Mouse (Mus musculus): ENCODE data around the gene Fbxo48. TPM values are rescaled to one million over a fixed set of nuclear protein-coding genes. Genes with fewer than 3 reads are reported as not detected.

The Fbxo48 gene
- polyA plus RNA-seq, 1 experiment from 2014 or later: 1.3 TPM

DNA sequence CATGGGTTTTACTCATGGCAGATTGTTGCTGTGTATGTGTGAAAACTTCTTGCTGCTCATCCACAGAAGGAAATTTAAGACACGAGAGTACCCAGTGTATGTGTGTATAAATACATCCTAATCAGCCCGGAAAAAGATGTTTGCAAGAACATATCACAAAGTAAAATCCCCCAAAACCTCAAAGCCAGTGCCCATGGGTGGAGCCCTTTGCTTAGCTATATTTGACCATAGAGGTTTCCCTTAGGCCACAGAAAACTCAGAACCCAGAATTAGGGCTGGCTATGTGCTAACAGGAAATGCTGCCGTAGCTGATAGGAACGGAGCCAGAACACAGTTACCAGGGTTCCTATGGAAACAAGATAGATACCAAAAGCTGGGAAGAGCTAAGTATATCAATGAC lies 25.8 kb downstream of the Fbxo48 start:
- H3K4me2 ChIP-seq: no peak overlapping the region
- H3K4me3 ChIP-seq: no peak overlapping the region
- WGBS: 70% methylated on average over 4 of the region's 4 CpGs
- no peaks in the 10 kb centered on the region for H3K9me3 ChIP-seq
- H3K27me3 ChIP-seq: no peaks in the 10 kb centered on the region
- no peak overlapping the region for H3K27ac ChIP-seq
- no peak for ATAC-seq (ENCODE audit: insufficient number of reproducible peaks, low FRiP score, low TSS enrichment, low read depth)
- no peaks in the 10 kb centered on the region for H3K36me3 ChIP-seq
- no peak overlapping the region for H3K9ac ChIP-seq
- H3K4me1 ChIP-seq: no peaks in the 10 kb centered on the region

DNA sequence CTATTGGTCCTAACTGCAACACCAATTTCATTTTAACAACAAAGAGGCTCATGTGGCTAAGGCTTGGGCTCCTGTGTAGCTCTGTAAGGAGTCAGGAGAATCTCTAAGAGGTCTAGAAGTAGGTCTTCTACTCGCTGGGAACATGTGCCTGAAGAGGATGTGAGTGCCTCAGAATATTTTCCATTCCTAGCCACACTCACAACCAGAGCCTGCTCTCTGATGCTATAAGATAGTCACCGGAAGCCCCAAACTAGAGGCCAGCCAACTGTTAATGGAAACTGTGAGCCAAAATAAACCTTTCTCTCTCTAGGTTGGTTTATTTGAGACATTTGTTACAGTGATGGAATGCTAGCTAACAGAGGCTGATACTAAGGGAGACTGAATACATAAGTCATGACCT lies 26.4 kb downstream of the Fbxo48 start:
- H3K4me1 ChIP-seq: no peaks in the 10 kb centered on the region
- H3K27ac ChIP-seq: no peak overlapping the region
- no peak overlapping the region for H3K4me2 ChIP-seq
- H3K9me3 ChIP-seq: no peaks in the 10 kb centered on the region
- H3K4me3 ChIP-seq: no peak overlapping the region
- ATAC-seq (ENCODE audit: insufficient number of reproducible peaks, low FRiP score, low TSS enrichment, low read depth): no peak
- WGBS: 58% methylated on average over 2 of the region's 2 CpGs
- H3K27me3 ChIP-seq: no peaks in the 10 kb centered on the region
- H3K9ac ChIP-seq: no peak overlapping the region
- H3K36me3 ChIP-seq: no peaks in the 10 kb centered on the region

DNA sequence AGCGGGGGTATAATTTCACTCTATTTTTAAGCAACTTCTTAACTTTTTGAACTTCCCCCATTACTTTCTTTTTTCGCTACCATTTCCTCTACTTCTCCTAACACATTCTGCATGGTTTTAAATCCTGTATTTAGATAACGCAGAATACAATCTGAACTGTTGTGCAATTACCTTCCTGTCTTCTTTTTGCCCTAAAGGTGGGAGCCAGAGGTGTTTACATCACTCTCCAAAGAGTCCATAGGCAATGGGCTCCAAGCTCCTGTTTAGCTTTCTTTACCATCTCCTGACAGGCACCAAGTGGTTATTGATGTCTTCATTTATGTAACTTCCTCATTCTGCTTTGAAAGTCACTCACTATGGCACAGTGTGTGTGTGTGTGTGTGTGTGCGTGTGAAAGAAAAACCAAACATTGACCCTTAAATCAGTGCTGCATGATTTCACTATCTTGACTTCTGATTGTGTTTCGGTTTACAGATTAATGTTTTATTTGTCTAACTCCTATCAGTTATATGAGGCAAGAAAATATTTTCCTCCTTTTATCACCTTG lies 27.1 kb downstream of the Fbxo48 start:
- H3K4me3 ChIP-seq: no peak overlapping the region
- H3K4me1 ChIP-seq: no peaks in the 10 kb centered on the region
- 83% methylated on average over 5 of the region's 5 CpGs for WGBS
- no peaks in the 10 kb centered on the region for H3K36me3 ChIP-seq
- H3K27me3 ChIP-seq: no peaks in the 10 kb centered on the region
- H3K27ac ChIP-seq: no peak overlapping the region
- H3K9me3 ChIP-seq: no peaks in the 10 kb centered on the region
- no peak overlapping the region for H3K9ac ChIP-seq
- no peak overlapping the region for H3K4me2 ChIP-seq
- ATAC-seq (ENCODE audit: insufficient number of reproducible peaks, low FRiP score, low TSS enrichment, low read depth): no peak

DNA sequence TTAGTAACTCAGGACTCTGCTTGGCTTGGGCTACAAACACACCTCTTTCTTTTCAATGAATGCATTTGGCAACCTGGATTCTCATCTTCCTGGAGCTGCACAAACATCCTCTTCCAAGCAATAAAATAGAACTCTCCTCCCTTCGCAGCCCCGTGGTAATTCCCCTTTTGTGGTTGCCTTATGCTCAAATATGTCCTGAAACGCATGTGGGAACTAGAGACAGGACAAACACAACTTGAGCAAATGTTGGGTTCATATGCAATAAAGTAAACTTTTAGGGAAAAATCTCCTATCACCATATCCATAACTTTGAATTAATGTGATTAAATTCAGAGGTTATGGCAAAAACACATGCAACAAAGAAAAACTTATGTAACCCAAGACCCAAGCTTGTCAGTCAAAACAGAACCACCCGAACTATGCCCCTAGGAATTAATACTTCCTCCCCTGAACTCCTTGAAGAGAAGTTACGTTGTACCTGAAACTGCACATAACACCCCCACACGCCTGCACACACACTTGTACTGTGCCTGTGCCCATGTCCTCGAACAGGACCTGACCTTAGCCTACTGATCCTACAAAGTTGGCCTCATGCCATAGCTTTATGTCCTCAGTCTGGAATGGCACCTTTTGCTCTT lies 35.5 kb downstream of the Fbxo48 start:
- Histone ChIP-seq H3K9me3 (no peaks in the 10 kb centered on the region), H3K4me3 (no peak overlapping the region), H3K36me3 (no peaks in the 10 kb centered on the region), H3K4me2 (no peak overlapping the region), H3K9ac (no peak overlapping the region), H3K27ac (no peak overlapping the region), H3K4me1 (no peaks in the 10 kb centered on the region), H3K27me3 (no peaks in the 10 kb centered on the region)
- no peak for ATAC-seq (ENCODE audit: insufficient number of reproducible peaks, low FRiP score, low TSS enrichment, low read depth)
- WGBS: 63% methylated on average over 7 of the region's 7 CpGs

DNA sequence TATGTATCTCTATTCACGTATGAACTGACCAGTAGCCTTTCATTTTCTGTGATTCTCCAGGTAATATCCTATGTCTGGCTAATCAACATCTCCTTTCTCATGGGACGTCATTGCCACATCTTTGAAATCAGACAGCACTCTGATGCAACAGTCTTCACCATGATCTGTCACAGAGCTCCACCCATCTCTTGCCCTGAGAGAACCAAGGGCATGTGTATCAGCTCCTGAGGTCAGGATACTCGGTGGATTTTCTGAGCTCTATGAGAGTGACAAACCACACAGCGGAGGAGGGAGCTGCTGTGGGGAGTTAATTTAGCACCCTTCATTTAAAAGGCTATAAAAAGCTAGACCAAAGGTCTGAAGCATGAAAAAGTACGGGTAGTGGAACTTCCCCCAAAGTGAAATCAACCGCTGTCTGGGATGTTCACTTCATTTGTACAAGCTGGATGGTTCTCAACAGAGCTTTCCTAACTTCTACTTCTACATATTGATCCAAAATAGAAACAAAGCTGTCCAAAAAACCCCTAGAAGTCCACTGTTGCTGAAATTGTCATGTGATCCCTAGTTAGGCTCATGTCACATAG lies 36.7 kb downstream of the Fbxo48 start:
- H3K9me3 ChIP-seq: no peaks in the 10 kb centered on the region
- no peaks in the 10 kb centered on the region for H3K27me3 ChIP-seq
- H3K36me3 ChIP-seq: no peaks in the 10 kb centered on the region
- no peak overlapping the region for H3K9ac ChIP-seq
- H3K4me1 ChIP-seq: no peaks in the 10 kb centered on the region
- H3K4me2 ChIP-seq: no peak overlapping the region
- no peak overlapping the region for H3K4me3 ChIP-seq
- H3K27ac ChIP-seq: no peak overlapping the region
- 56% methylated on average over 6 of the region's 6 CpGs for WGBS
- no peak for ATAC-seq (ENCODE audit: insufficient number of reproducible peaks, low FRiP score, low TSS enrichment, low read depth)

DNA sequence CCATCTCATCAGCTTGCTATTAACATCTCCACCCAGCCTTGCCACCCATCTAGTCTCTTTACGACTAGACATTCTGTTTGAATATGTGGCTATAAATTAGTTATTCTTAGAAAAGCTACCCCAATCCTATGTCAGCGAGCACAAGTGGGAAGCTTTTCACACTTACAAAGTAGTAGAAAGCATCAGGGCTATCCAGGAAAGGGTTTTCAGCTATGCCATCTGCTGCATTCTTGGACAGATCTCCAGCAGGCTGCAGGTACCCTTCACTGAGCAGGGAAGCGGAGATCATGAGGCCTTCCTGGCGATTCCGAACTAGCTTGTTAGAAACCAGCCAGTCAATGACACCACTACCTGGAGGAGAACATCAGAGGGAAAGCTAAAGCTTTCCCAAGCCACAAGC lies 38.7 kb downstream of the Fbxo48 start:
- H3K27me3 ChIP-seq: no peaks in the 10 kb centered on the region
- ATAC-seq (ENCODE audit: insufficient number of reproducible peaks, low FRiP score, low TSS enrichment, low read depth): no peak
- H3K27ac ChIP-seq: no peak overlapping the region
- H3K36me3 ChIP-seq: no peaks in the 10 kb centered on the region
- H3K4me2 ChIP-seq: no peak overlapping the region
- no peak overlapping the region for H3K9ac ChIP-seq
- H3K4me3 ChIP-seq: no peak overlapping the region
- H3K4me1 ChIP-seq: no peaks in the 10 kb centered on the region
- 78% methylated on average over 5 of the region's 5 CpGs for WGBS
- H3K9me3 ChIP-seq: no peaks in the 10 kb centered on the region

DNA sequence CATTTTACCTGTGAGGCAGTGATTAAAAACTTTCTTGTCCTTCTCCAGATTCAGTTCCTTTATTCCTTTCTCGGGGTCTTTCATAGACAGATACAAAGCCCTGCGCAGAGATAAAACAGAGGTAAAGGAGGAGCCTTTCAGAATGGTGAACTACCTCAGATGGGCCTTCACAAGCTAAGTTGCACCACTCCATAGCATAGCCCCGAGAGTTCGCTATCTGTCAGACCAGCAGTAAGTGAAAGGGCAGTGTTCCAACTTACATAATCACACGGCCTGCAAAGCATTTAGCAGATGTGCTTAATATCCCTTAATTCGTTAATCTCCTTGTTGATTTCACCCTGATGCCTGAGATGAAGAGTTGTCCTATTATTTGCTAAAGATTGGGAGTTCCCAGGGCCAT lies 41.7 kb downstream of the Fbxo48 start:
- H3K9ac ChIP-seq: no peak overlapping the region
- 78% methylated on average over 6 of the region's 6 CpGs for WGBS
- no peak overlapping the region for H3K27ac ChIP-seq
- no peak for ATAC-seq (ENCODE audit: insufficient number of reproducible peaks, low FRiP score, low TSS enrichment, low read depth)
- no peaks in the 10 kb centered on the region for H3K36me3 ChIP-seq
- no peaks in the 10 kb centered on the region for H3K27me3 ChIP-seq
- H3K4me3 ChIP-seq: no peak overlapping the region
- no peak overlapping the region for H3K4me2 ChIP-seq
- H3K4me1 ChIP-seq: no peaks in the 10 kb centered on the region
- no peaks in the 10 kb centered on the region for H3K9me3 ChIP-seq

DNA sequence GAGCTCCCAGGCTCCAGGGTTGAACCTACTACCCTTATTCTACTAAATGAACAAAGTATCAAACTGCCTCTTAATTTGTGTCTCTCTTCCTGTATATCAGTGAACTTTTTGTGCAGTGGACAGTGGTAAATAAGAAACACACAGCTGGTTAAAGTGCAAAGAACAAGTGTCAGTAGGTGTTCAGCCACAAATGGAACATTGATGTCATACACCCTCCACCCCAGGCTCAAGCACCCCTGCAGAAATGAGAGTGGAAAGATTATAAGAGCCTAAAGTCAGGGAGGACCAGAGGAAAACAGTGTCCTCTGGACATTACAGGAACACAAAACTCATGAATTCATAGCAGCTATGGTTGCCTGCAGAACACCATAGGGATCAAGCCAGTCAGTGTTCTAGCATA lies 45.6 kb downstream of the Fbxo48 start:
- Histone ChIP-seq H3K9ac (no peak overlapping the region), H3K27me3 (no peaks in the 10 kb centered on the region), H3K4me2 (no peak overlapping the region), H3K9me3 (no peaks in the 10 kb centered on the region), H3K27ac (no peak overlapping the region), H3K4me1 (no peaks in the 10 kb centered on the region), H3K36me3 (no peaks in the 10 kb centered on the region), H3K4me3 (no peak overlapping the region)
- ATAC-seq (ENCODE audit: insufficient number of reproducible peaks, low FRiP score, low TSS enrichment, low read depth): no peak

DNA sequence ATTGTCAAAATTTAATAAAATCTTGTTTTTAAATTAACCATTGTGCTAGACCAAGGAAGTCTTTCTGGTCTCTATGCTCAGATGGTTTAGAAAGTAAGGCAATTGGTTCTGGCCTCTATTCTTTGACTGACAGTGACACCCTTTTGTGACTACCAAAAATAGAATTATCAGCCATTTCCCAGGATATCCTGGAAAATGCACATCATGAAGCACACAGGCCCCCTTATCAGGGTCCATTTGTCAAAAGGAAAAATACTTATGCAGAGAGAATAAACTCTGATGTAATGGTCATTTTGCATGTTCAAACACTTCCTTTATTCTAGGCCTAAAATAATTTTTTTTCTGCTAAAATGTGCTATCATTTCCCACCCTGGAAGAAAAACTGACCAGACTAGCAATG lies 46.3 kb downstream of the Fbxo48 start:
- no peaks in the 10 kb centered on the region for H3K4me1 ChIP-seq
- H3K4me2 ChIP-seq: no peak overlapping the region
- H3K4me3 ChIP-seq: no peak overlapping the region
- H3K27me3 ChIP-seq: no peaks in the 10 kb centered on the region
- no peak overlapping the region for H3K9ac ChIP-seq
- no peaks in the 10 kb centered on the region for H3K36me3 ChIP-seq
- no peaks in the 10 kb centered on the region for H3K9me3 ChIP-seq
- H3K27ac ChIP-seq: no peak overlapping the region
- ATAC-seq (ENCODE audit: insufficient number of reproducible peaks, low FRiP score, low TSS enrichment, low read depth): no peak

DNA sequence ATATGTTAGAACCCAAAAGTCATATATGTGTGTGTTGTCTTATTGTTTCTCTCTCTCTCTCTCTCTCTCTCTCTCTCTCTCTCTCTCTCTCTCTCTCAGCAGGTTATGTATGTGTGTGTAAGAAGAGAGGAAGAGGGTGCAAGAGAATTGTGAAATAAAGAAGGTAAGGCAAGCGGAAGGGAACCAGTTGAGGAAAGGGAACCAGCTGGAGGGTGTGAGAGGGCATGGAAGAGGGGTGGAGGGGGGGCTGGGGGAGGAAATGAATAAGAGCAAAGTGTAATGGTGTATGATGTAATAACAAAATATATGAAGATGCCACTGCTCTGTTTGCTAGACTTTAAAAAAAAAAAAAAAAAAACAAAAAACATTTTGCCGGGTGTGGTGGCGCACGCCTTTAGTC lies 48.2 kb downstream of the Fbxo48 start:
- Histone ChIP-seq H3K4me2 (no peak overlapping the region), H3K9me3 (no peaks in the 10 kb centered on the region), H3K9ac (no peak overlapping the region), H3K27me3 (no peaks in the 10 kb centered on the region), H3K4me3 (no peak overlapping the region), H3K27ac (no peak overlapping the region), H3K36me3 (no peaks in the 10 kb centered on the region), H3K4me1 (no peaks in the 10 kb centered on the region)
- ATAC-seq (ENCODE audit: insufficient number of reproducible peaks, low FRiP score, low TSS enrichment, low read depth): no peak
- 82% methylated on average over 4 of the region's 4 CpGs for WGBS

DNA sequence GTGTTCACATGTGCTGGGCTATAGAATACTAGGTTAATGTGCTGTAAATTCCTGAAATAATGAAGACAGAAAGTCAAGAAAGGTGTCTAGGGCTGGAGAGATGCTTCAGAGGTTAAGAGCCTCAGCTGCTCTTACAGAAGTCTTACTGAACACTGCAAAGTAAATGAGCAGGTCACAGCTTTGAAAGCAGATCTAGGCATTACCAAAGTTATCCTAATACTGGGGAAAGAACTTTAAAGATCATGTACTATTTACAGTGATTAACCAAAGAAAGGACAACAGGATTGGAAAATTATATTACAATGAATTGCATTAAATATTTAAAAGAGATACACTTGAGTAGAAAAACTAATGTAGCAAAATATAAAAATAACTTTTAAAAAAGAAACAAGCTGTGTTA lies 48.8 kb downstream of the Fbxo48 start:
- H3K4me3 ChIP-seq: no peak overlapping the region
- no peak for ATAC-seq (ENCODE audit: insufficient number of reproducible peaks, low FRiP score, low TSS enrichment, low read depth)
- H3K9ac ChIP-seq: no peak overlapping the region
- H3K9me3 ChIP-seq: no peaks in the 10 kb centered on the region
- H3K36me3 ChIP-seq: no peaks in the 10 kb centered on the region
- no peaks in the 10 kb centered on the region for H3K27me3 ChIP-seq
- no peak overlapping the region for H3K4me2 ChIP-seq
- no peak overlapping the region for H3K27ac ChIP-seq
- no peaks in the 10 kb centered on the region for H3K4me1 ChIP-seq

DNA sequence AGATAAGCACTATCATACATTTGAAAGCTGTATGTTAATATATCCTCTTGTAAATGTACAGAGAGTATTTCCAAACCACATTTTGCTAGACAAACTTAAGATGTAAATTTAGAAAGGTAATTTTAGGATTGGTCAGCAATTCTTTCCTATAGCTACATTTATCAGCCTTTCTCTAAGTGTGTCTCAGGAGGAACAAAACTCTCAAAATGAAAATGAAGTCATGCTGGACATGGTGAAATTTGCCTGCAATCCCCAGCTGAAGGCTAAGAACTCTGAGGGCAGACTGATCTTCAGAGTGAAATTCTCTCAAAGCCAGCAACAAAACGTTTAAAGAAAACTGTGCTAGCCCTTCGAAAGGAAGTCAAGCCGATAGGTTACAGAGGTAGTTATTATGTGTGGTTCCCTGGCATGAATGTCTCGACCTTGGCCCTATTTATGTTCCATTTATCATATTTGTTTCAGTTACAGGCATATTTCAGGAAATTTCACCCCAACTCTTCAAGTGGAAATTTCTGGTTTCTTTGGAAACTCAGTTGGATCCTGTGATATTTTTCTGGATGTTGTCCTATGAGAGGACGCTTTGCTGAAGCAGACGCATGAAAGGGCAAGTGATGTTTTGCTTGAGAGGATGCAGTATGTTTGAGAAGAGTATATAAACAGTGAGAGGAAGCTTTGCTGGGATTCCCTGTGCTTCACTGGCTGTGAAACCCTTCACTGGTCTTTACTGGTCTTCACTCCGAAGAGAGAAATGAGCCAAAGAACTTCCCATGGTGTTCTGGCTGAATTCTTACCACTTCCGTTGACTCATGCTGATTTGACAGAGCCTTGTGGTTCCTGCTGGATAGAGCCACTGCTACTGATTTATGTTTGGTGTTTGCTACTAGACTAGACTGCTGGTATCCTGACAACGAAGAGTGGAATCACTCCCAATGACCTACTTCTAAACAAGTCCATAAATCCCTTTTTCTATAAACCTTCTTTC lies 49.5 kb downstream of the Fbxo48 start:
- no peak for ATAC-seq (ENCODE audit: insufficient number of reproducible peaks, low FRiP score, low TSS enrichment, low read depth)
- H3K9ac ChIP-seq: no peak overlapping the region
- H3K4me3 ChIP-seq: no peak overlapping the region
- no peak overlapping the region for H3K4me2 ChIP-seq
- no peaks in the 10 kb centered on the region for H3K36me3 ChIP-seq
- H3K27ac ChIP-seq: no peak overlapping the region
- H3K9me3 ChIP-seq: no peaks in the 10 kb centered on the region
- WGBS: 70% methylated on average over 9 of the region's 9 CpGs
- H3K4me1 ChIP-seq: no peaks in the 10 kb centered on the region
- no peaks in the 10 kb centered on the region for H3K27me3 ChIP-seq
